Mouse (Mus musculus) liver, adult 2 months (tissue): ENCODE results near the gene Zfp39.

Experiments used
- CTCF ChIP-seq: fragments of 200-500 bp; IDR thresholded peaks from 2 replicates; pipeline ENCODE4 v1.5.1; 2011; ENCODE audit warnings: low read depth, low read length, control low read depth
- POLR2A ChIP-seq: fragments of 200-500 bp; IDR thresholded peaks from 2 replicates; pipeline ENCODE4 v1.6.1; 2011; ENCODE audit warnings: low read length, control low read depth; ENCODE audit not compliant: insufficient read depth; ENCODE audit errors: extremely low read depth

GRCm38 (mm10) chr11:58894456-58894855, 9.6 kb downstream of the Zfp39 start:
- TF ChIP-seq POLR2A (no peak), CTCF (no peak)
